Mouse (Mus musculus) heart, adult 8-10 months (tissue): ENCODE results near the gene Cldnd1. TPM values are rescaled to one million over a fixed set of nuclear protein-coding genes. Genes with fewer than 3 reads are reported as not detected.

ENCODE experiments used
- DNase-seq: peaks from one replicate; pipeline ENCODE4 v3.0.0; 2022; ENCODE audit warnings: low spot score
- total RNA-seq, 4 experiments: library from RNA; stranded (reverse); gene quantifications; 2 replicates each; pipeline ENCODE4 v1.2.4; 2022

Cldnd1 gene
- 10 to 100 TPM; 48.4 to 52.1 (median 49.0) TPM for total RNA-seq

DNA sequence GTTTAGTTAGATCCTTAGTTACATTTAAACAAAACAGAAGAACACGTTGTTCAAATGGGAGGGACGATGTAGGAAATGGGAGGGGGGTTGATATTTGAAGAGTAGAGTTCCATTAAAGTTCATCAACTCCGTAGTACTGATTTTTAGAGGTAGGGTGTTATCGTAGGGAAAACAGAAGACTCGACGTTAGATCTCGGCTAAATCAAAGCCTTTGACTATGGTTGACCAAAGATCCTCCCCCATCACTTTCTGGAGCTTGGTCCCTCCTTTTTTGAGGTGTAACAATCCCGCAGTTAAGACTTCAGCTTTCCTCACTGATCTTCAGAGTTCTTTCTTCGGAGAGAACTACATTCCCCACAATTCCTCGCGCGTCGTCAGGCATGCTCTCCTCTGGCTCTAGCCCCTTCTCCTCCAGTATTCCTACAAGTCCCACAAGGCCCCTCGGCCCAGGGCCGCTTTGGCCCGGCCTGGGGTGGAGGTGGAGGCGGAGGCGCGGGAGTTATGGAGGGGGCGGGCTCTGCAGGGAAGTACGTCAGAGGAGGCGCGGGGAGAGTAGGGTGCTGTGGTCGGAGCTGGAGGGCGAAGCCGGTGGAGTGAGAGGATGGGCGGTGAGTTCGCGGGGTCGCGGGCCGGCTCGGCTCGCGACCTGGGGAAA is at the start of gene Cldnd1:
Gene Cldnd1, plus strand, starts transcription at position 434 of the 655 bp plus-strand sequence.
- DNase-seq: peak; percentile 96

DNA sequence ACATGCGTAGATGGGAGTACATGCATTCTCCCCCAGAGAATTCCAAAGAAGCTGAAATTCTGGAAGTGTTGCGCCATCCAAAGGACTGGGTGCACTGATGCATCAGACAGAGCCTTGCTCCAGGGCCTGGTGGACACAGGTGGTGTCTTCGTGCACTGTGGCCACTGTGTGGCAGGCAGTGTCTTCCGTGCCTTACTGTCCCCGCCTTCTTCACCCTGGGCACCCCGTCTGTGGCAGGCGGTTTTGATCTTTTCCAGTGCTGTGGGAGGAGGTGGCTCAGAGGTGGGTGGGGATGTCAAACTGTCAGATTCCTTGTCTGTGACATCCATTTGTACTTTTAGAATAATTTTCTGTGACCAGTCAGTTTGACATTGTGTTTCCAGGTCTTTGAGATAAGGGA is 49.0 kb upstream of the Cldnd1 start:
- DNase-seq: no peak

DNA sequence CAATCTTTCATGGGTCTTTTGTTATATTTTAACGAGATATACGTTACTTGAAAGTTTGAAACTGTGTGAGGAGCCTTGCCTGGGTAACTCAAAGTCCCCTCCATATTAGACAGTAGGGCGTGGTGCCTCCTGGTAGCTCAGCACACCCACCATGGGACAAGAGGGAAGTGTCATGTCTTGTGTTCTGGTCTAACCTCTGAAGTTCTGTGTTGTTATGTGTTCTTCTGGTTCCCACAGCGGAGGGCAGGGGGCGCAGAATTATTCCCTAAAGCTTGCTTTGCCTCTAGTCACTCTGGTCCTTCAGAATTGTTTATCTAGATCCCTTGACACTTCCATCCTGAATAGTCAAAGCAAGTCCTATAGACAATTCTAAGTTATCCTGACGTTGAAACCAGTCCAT is 45.7 kb upstream of the Cldnd1 start:
- no peak for DNase-seq

DNA sequence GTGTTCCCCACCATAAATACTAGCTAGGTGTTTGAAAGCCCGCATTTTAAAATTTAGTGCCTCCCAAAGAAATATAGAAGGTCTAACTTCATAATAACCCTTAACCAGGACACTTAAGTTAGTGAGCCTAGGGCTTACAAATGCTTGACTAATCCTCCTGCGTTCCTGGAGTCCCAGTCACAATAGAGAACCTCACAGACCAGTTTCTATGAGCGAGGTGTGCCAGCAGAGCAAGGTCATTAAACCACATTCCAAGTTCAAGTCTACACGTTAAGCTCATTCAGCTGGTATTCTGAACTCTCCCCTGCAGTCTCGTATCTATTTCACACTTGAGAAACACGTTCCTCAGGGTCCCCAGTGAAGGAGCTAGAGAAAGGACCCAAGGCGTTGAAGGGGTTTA is 44.8 kb upstream of the Cldnd1 start:
- no peak for DNase-seq

DNA sequence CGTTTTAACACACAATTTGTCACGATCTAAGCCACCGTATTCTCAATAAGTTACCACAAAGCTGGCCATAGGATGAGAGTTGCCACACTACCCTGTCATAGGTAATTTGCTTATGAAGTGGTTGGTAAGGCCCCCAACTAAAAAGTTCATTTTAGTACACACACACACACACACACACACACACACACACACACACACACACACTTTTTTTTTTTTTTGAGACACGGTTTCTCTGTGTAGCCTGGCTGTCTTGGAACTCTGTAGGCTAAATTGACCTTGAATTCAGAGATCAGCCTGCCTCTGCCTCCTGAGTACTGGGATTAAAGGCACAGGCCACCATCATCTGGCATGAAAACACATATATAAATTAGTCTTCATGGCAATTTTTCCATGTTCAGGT is 43.8 kb upstream of the Cldnd1 start:
- DNase-seq: no peak

DNA sequence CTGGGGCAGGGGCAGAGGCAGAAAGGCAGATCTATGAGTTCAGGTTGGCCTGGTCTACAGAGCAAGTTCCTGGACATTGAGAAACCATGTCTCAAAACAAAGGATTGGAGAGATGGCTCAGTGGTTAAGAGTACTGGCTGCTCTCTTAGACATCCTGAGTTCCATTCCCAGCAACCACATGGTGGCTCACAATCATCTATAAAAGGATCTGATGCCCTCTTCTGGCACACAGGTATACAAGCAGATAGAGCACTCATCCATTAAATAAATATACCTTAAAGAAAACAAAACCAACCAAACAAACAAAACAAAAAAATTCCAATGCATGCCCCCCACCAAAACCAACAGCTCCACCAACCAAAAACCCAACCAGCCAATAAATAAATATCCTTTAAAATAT is 43.2 kb upstream of the Cldnd1 start:
- DNase-seq: no peak

DNA sequence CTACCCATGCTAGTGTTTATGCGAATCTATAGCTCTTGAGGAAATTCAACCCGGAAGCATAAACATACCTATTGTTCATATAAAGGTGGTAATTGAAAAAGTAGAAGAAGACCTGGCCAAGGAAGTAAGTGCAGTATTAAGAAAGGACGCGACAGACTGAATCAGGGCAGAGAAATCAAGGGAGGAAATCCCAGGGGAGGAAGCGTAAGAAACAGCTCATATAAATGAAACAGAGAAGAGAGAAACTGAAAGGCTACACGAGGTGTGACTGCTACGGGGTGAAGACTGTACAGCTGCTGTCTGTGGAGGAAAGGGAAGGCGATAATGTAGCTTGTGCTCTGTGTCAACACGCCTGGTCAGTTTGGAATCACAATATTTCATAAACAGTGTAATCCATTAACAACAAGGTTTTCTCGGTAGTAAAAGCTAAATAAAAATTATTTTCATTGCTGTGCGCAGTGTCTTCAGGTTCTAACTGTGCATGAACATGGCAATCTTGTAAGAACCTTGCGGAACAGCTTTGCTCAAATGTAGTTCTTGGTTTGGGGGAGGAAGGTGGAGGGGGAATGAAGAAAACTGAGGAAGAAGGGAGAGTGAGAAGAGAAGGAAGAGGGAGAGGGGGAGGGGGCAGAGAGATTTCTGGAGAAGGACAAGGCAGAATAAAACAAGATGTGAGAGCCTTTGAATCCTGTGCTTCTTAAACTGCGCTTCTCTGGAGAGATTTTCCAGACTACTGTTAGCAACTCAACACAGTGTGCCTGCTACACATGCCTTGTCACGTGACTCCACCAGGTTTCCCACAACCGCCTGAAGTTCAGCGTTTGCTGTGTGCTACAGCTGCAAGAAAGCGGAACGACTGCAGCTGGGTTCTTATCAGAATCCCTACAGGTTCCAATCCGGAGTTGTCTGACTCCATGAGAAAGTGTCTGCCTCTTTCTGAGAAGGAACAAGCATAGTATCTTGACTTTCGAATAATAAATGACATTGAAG is 41.9 kb upstream of the Cldnd1 start:
- DNase-seq: no peak

DNA sequence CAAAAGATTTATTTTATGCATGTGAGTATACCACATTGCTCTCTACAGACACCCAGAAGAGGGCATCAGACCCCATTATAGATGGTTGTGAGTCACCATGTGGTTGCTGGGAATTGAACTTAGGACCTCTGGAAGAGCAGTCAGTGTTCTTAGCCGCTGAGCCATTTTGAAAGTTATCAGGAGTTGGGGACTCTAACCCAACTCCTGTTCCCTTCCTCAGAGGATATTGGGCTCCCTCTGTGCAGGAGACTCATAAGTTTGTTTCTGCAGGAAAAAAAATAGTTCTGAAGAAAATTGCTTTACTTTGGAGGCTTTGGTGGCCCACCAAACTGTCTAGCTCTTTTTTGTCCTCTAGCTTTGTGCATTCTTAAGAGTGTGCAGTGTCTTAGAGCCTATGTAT is 39.2 kb upstream of the Cldnd1 start:
- no peak for DNase-seq

DNA sequence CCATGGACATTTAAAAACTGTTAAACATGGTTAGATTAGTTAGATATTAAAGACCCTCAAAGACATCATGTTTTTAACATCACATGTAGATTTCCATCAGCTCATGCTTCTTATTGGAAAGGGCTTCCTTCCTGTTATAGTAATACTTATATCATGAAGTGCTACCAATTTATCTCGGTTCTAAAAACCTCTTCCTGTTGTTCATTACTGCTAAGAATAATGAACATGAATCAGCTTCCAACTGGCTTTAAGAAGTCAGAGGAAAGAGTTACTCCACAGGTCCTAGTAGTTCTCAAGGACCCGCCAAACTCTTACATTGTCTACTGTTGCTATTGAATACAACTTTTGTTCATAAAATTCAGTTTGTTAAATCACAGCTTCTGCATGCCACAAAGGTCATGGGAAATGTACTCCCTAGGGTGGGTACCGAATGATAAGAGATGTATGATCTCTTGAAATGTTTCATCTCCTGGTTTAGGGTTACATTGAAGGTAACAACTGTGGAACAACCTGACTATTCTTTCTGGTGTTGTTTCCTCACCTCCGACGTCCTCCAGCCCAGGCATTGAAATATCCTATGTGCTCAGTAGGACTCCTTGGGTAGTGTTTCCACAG is 38.0 kb upstream of the Cldnd1 start:
- DNase-seq: no peak

DNA sequence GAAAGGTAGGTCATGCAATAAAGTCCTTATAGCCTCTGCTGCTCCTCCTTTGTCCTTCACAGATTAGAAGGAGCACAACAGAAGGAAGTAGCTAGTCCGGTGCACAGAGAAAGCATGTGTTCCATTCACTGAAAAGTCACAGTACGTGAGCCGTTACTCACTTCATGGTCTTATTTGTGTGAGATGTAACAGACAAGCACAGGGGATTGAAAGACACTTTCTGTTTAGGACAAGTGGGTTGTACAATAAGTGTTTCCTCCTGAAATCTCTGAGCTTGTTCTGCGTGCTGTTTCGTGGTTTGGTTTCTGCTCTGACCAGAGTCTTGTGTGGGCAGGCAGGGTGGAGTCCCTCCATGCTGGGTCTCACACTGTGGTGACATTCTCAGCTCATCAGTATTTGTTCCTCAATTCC is 37.4 kb upstream of the Cldnd1 start:
- DNase-seq: no peak

DNA sequence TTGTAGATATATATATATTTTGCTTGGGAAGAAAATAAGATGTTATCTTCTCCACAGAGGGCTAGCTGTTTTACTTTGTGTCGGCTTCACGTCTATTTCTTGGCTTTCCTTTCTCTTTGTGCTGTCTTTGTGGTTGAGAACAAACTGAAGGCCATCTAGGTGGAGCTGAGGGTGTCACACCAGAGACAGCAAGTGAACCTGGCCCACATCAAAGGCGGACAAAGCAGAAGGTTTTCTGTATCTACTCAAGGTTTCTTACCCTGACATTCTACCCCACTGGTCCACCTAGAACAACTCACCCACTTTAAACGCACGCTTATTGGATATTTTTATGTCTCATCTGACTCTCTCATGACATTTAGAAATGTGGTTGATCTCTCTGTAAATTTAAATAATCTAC is 33.6 kb upstream of the Cldnd1 start:
- DNase-seq: no peak

DNA sequence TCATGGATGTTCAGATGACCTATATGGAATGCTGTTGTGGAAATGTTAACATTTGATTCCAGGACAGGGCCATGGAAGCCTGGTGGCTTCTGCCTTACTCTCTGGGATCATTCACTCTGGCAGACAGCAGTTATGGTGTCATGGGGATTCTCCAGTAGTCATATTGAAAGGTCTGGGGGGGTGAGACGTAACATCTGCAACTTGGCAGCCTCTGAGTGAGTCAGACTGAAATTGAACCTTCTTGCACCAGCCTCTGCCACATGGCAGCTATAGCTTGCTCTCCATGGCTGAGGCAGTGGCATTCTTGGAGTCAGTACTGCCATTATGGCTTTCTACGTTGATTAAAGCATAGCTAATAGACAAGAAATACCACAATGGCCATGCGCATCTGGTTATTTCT is 30.9 kb upstream of the Cldnd1 start:
- DNase-seq: no peak

DNA sequence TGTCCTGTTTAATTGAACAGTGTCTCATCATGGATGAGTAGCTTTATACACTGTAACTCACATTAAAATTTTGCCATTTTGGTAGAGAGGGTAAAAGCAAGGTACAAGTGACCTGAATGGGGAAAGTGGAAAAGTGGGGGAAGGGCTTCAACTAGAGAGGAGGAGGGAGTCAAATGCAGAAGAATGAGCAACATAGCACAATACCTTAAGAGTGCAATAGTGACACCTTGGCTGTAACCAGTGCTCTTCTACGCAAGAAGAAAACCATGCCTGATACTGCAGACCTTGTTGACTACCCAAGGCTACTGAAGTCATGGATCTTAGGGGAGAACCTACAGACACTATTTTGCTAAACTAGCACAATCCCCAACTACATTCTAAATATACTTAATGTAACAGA is 30.4 kb upstream of the Cldnd1 start:
- DNase-seq: no peak

DNA sequence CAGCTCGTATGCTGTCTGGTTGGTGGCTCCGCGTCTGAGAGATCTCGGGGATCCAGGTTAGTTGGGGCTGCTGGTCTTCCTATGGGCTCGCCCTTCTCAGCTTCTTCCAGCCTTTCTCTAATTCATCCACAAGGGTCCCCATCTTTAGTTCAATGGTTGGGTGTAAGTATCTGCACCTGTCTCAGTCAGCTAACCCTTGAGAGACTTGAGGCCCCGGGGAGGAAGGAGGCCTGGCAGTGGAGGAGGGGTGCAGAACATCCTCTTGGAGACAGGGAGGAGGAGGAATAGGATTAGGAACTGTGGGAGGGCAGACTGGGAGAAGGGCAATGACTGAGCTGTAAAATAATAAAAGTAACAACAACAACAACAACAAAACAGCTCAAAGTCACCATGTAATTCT is 27.5 kb upstream of the Cldnd1 start:
- no peak for DNase-seq

DNA sequence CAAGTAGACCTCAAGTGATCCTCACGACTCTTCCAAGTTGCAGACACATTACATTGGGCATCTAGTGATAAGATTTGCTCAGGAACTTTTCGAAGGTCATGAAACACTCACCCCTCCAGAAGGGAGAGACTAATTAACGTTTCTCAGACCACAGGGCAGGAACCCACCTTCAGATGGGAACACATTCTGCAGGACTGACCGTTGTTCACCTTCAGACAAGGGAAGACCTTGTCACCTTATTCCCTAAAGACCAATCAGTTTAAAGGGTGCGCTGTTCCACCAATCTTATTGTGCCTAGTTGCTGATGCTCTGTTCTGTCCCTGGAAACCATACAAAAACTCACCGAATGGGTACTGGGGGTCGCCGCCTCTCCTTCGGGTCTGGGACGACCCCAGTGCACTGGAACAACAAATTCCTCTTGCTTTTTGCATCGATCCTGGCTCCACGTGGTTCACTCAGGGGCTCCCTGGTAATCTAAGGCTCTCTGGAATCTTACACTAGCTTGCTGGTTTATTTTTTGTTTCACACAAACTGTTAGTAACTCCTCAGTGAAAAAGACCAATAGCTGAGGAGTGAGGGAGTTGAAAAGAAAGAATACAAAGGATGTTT is 26.8 kb upstream of the Cldnd1 start:
- DNase-seq: no peak

DNA sequence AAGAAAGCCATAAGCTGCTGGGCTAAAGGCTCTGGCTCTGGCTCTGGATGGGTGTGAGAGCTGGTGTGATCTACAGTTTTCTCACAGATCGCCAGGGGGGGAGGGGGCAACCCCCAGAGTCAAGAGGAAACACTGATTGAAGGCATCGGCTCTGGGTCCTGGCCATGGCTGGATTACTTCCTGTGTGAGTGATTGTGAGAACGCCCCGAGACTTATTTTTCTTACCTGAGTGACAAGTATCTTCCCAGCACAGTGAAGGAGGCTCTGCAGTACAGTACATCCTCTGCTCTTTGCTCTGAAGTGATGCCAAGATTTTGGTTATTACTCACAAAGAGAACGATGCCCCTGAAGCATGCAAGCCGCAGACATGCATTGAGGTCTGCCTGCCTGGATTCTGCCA is 25.9 kb upstream of the Cldnd1 start:
- DNase-seq: no peak

DNA sequence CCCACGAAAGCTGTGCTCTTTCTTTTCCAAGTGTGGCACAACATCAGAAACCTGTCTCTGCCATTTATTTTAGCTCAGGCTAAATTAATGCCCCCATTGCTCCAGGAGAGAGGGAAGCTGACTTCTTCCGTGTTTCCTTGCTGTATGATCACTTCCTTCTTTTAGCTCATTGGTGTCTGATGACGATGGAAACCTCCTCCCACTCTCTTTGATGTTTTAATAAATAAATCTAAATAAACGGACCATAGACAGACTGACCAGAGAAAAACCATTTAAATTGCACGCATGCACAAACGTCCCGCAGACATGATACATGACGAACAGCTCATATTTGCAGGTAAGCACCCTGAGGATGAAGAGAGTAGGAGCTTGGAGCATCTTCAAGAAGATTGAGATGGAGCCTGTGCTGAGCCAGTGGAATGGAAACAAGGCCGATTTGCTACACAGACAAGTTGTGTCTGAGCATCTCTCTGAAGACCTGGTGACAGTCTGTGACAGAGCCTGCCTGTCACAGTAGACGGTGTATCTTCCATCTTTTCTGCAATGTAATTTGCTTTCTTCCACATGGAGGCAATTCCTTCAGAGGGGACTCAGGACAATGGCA is 25.3 kb upstream of the Cldnd1 start:
- DNase-seq: no peak

DNA sequence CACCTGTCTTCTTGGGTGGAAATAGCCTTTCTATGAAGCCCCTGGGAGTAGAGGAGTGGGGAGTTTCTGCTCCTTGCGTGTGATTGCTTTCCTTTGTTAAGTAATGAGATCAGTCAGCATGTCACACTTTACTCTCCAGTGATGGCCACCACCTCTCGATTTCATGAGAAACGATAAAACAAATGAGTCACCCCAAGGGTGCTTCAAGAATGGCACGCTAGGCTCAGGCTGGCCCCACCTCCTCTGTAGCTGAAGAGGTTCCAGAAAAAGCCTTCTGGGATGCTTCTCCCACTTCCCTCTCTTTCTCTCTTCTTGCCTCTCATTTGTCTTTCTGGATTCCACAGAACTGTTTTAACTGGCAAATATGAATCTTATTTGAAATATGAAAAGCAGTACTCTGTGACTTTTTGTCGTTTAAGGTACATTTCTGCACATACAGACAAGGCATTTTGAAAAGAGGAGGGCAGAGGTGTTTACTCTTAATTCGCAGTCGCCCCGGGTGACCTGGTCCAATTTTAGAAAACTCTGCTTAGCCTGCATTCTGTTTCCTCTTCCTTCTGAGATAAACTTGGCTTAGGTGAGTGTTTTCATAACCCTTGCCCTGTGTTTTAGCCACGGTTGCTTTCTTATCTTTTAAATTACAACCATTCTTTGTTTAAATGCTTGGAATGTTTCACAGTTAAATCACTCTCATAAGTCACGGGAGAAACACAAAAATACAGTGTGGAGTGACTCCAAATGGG is 24.2 kb upstream of the Cldnd1 start:
- DNase-seq: no peak

DNA sequence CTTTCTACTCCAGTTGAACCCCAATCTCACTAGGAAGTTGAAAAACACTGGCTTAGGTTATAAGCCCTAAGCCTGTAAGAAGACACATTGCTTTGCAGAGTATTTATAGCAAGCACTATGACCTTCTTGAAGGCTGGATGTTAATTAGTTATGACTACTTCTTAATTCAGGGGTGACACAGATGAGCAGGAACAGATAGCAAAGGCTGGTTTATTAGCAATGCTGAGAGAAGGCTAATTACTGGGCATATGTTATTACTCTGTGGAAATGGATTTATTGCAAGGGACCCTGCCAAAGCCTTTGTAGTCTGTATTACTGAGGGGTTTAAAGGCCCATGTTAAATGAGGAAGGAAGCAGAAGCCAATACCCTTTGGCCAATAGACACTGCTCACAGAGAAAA is 22.7 kb upstream of the Cldnd1 start:
- DNase-seq: no peak

DNA sequence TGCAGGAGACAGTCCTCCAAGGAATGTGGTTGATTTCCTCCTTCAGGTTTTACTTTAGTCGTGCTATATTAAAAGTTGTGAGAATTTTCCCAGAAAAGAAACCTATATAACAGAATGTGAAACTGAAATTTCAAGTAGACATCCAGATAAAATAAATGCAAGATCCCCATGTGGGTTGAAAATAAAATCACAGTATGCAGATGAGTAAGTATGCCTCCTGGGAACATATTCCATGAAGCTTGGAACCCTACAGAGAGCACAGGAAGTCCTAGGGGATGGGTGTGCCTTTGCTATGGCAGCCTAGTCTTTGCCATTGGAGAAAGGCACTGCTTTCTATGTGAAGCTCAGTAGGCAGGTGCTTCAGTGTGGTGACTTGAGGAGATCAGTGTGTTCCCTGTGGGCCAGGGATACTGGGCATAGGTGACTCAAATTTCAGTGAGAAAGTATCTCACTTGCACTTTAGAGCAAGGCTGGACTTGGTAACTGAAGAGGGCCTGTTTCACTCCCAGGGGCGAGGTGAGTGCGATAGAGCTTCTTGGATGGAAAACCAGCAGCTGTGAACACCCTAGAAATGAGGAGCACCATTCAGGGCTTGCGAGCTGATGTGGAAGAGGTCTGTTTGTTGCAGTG is 20.3 kb upstream of the Cldnd1 start:
- no peak for DNase-seq
